Mouse (Mus musculus) heart, adult 2 months (tissue): ENCODE data around the gene Tmem39b. TPM values are rescaled to one million over a fixed set of nuclear protein-coding genes. Genes with fewer than 3 reads are reported as not detected.

ENCODE experiments used
- DNase-seq, 2 experiments: peaks; one replicate each; pipeline ENCODE4 v3.0.0; 2021
- H3K27ac ChIP-seq: fragments of 200-600 bp; 2 replicates; pipeline ENCODE4 v1.8.1; 2022
- H3K27me3 ChIP-seq: fragments of 200-500 bp; 2 replicates; pipeline ENCODE4 v1.6.1; 2012; ENCODE audit warnings: mild to moderate bottlenecking, low read length, inconsistent platforms, mixed read lengths; ENCODE audit not compliant: control insufficient read depth, insufficient read depth
- H3K36me3 ChIP-seq: fragments of 200-500 bp; 2 replicates; pipeline ENCODE4 v1.6.1; 2012; ENCODE audit warnings: low read length, inconsistent platforms; ENCODE audit not compliant: control insufficient read depth, insufficient read depth
- H3K4me1 ChIP-seq: fragments of 200-500 bp; 2 replicates; pipeline ENCODE4 v1.6.1; 2011; ENCODE audit warnings: low read length; ENCODE audit not compliant: control insufficient read depth, insufficient read depth
- H3K4me3 ChIP-seq: fragments of 200-600 bp; 2 replicates; pipeline ENCODE4 v1.8.1; 2022
- H3K79me2 ChIP-seq: fragments of 200-500 bp; replicated peaks from 2 replicates; pipeline ENCODE4 v1.6.1; 2012; ENCODE audit warnings: mild to moderate bottlenecking, inconsistent platforms, low read length, moderate library complexity, mixed read lengths; ENCODE audit not compliant: control insufficient read depth, insufficient read depth
- H3K9ac ChIP-seq: fragments of 200-500 bp; 2 replicates; pipeline ENCODE4 v1.6.1; 2012; ENCODE audit warnings: low read depth, mild to moderate bottlenecking, control low read depth, inconsistent platforms, low read length, mixed read lengths
- CTCF ChIP-seq: fragments of 200-600 bp; IDR thresholded peaks from 2 replicates; pipeline ENCODE4 v1.8.1; 2022; ENCODE audit warnings: antibody characterized with exemption, mild to moderate bottlenecking, moderate library complexity
- EP300 ChIP-seq: fragments of 200-500 bp; IDR thresholded peaks from 2 replicates; pipeline ENCODE4 v1.6.1; 2011; ENCODE audit warnings: low read depth, low read length, control low read depth; ENCODE audit not compliant: insufficient read depth
- POLR2A ChIP-seq: fragments of 200-500 bp; IDR thresholded peaks from 2 replicates; pipeline ENCODE4 v1.6.1; 2011; ENCODE audit warnings: mild to moderate bottlenecking, low read depth, low read length, control low read depth; ENCODE audit not compliant: insufficient read depth
- WGBS: fragments of 180-500 bp; shearing (Covaris S2); methylation state at CpG from one replicate; pipeline ENCODE4 v1.1.7; 2018; 5-methylcytosine and 5-hydroxymethylcytosine counted together
- intact Hi-C: fragments of 180-260 bp; cut with DNase I; formaldehyde crosslinking; loops from one replicate; pipeline ENCODE4 v1.15.1; 2025
- polyA plus RNA-seq: library from polyadenylated mRNA; depleted of rRNA; stranded (reverse); fragments of >200 nt; gene quantifications from 2 replicates; pipeline ENCODE4 v1.2.3, GENCODE M21; 2012
- total RNA-seq, 2 experiments: library from RNA; stranded (reverse); gene quantifications; 2 replicates each; pipeline ENCODE4 v1.2.3; 2021

Gene Tmem39b
- total and polyA plus RNA-seq, 3 experiments: 4.8 to 13.4 (median 5.0) TPM

DNA sequence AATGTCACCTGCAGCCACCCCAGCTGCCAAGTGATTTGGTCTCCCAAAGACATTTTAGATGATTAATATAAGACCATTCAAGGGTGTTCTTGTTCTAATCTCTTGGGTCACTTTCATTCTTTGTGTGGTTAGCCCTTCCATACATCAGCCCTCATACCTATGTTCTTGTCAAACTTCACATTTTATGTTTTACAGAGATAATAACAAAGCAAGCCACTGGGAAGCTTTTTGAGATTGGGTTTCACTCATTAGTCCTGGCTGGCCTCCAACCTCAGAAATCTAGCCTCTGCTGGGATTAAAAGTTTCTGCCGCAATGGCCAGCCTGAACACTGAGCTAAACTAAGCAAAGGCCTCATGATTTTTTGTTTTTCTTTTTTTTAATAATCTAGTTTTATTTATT is 3.6 kb upstream of the Tmem39b start:
- Histone ChIP-seq H3K4me1 (peaks cover 4% of the 10 kb centered on the region), H3K36me3 (peaks cover 1% of the 10 kb centered on the region; the same call in 1 of the 2 replicates), H3K27me3 (no peaks in the 10 kb centered on the region), H3K27ac (no peak overlapping the region), H3K79me2 (no peaks in the 10 kb centered on the region), H3K4me3 (no peak overlapping the region), H3K9ac (no peak overlapping the region)
- no peak for DNase-seq
- TF ChIP-seq CTCF (no peak), POLR2A (no peak), EP300 (no peak)
- 60% methylated on average over 1 of the region's 1 CpGs for WGBS
- intact Hi-C loops: loop anchor here (5.0 kb wide), 2 partner anchors 287 to 387 kb away; no protein-coding TSS in a partner anchor

DNA sequence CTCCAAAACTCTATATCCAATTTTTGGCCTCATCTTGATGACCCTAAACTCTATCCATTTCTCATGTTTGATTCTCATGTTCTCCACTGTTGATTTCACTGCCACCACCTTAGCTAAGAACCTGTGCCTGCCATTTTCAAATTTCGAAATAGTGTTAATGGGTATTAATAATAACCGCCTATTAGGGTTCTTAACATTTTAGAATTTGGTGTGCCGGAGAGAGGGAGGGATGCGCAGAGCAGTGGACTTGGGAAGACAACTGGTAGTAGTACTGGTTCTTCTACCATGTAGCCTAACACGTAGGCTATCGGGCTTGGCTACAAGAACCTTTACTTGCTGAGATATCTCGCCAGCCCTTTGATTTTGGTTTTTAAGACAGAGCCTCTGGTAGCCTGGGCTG is 553 bp upstream of the Tmem39b start:
- no peak for DNase-seq
- Histone ChIP-seq H3K9ac (peak overlapping the region; percentile 30), H3K4me1 (peaks cover 2% of the 10 kb centered on the region), H3K4me3 (peak overlapping the region; percentile 91), H3K79me2 (0 out of 2 replicates have a peak, but pooled peaks cover 2% of the 10 kb centered on the region), H3K27ac (peak overlapping the region; percentile 81), H3K27me3 (no peaks in the 10 kb centered on the region), H3K36me3 (peaks cover 1% of the 10 kb centered on the region; the same call in 1 of the 2 replicates)
- TF ChIP-seq EP300 (no peak), POLR2A (no peak), CTCF (no peak)
- 78% methylated on average over 7 of the region's 7 CpGs for WGBS
- intact Hi-C loops: loop anchor here (2.0 kb wide), 1 partner anchor 46 kb away; the partner anchor contains the start of gene Khdrbs1

DNA sequence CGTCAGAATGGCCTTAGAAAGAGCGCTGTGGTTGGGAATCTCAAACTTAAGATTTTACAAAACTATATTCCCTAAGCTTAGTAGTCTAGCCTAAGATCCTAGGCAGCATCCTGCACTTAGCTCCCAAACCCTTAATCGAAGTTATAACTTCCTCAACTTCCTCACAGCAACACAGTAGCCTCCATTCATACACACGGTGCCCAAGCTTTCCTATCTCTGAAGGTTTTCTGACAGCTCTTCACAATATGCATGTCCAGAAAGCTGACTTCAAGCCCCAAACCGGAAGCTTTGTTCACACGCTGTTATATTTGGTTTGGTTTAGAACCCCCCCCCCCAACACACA is 852 bp downstream of the Tmem39b start:
- no peak for DNase-seq
- Histone ChIP-seq H3K4me1 (no peaks in the 10 kb centered on the region), H3K79me2 (0 out of 2 replicates have a peak, but pooled peaks cover 2% of the 10 kb centered on the region), H3K36me3 (peaks cover 1% of the 10 kb centered on the region; the same call in 1 of the 2 replicates), H3K27me3 (no peaks in the 10 kb centered on the region), H3K4me3 (peak overlapping the region; percentile 91), H3K9ac (peak overlapping the region; percentile 93; the same call in 1 of the 2 replicates), H3K27ac (no peak overlapping the region)
- intact Hi-C loops: loop anchor here (1.0 to 2.0 kb wide), 2 partner anchors 23 to 47 kb away; partner anchors contain the start of genes Khdrbs1 and Kpna6
- TF ChIP-seq POLR2A (no peak), CTCF (no peak), EP300 (no peak)
- WGBS: 16% methylated on average over 6 of the region's 6 CpGs

DNA sequence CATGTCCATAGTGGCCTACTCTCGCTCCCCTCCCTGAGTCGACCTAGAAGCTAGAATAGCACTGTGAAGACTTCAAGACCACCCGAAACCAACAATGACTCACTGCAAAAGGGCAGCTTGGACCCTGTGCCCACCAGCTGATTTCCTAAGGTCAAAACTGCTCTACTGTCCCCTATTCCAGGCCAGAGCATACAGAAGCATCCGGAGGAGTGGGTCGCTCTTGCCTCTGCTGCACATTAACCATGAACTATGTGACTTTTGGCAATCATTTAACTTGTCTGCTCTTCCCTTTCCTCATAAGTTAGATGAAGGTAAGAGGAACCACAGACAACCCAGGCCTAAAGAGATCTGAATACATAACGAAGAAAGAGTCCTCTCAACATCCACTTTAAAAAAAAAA is 12.1 kb downstream of the Tmem39b start:
- TF ChIP-seq POLR2A (no peak), CTCF (no peak), EP300 (no peak)
- H3K4me1 ChIP-seq: no peaks in the 10 kb centered on the region
- intact Hi-C loops: no loop called here
- H3K79me2 ChIP-seq: no peaks in the 10 kb centered on the region
- WGBS: 95% methylated on average over 6 of the region's 6 CpGs
- no peaks in the 10 kb centered on the region for H3K27me3 ChIP-seq
- H3K4me3 ChIP-seq: no peak overlapping the region
- no peak overlapping the region for H3K27ac ChIP-seq
- no peaks in the 10 kb centered on the region for H3K36me3 ChIP-seq
- no peak for DNase-seq
- no peak overlapping the region for H3K9ac ChIP-seq

DNA sequence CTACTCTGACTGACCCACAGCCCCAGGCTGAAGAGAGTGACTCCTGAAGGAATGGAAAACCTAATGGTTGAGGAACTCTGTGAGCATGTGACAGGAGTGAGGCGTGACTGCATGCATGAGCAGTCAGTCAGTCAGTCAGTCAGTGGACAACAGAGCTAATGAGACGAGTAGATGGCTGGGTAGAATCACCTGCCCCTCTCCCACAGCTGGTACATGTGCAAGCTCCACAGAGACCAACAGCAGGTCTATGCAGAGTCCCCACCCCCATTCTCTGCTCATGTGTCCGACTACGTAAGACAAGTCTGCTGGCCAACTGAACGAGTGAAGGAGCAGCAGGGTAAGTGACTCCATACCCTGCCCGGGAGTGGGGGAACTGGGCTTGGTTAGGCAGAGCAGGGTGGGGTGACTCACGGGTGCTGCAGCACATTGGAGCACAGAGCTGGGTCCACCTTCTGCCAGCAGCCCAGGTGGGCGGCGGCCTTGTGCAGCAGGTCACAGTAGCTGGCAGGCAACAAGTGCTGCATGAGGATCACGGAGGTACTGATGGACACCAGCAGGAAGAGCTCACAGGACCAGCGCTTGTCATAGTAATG is 12.6 kb downstream of the Tmem39b start:
- Histone ChIP-seq H3K27ac (no peak overlapping the region), H3K4me1 (no peaks in the 10 kb centered on the region), H3K36me3 (no peaks in the 10 kb centered on the region), H3K4me3 (no peak overlapping the region), H3K9ac (no peak overlapping the region), H3K27me3 (no peaks in the 10 kb centered on the region), H3K79me2 (no peaks in the 10 kb centered on the region)
- TF ChIP-seq EP300: no peak
- TF ChIP-seq POLR2A: no peak
- no peak for TF ChIP-seq CTCF
- WGBS: 89% methylated on average over 11 of the region's 11 CpGs
- intact Hi-C loops: no loop called here
- DNase-seq: no peak

DNA sequence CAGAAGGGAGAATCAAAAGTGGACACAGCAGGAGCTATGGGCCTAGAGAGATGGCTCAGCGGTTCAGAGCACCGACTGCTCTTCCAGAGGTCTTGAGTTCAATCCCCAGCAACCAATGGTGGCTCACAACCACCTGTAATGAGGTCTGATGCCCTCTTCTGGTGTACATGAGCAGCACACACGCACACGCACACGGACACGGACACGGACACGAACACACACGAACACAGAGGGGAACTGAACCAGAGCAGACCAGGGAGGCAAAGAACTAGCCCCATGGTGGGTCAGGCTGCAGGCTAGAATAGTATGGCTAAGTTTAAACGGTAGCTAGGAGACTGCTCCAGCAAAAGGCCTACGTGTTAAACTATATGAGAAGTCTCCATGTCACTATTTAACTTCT is 14.8 kb downstream of the Tmem39b start:
- H3K36me3 ChIP-seq: no peaks in the 10 kb centered on the region
- H3K27me3 ChIP-seq: no peaks in the 10 kb centered on the region
- intact Hi-C loops: no loop called here
- no peak overlapping the region for H3K9ac ChIP-seq
- no peaks in the 10 kb centered on the region for H3K4me1 ChIP-seq
- TF ChIP-seq CTCF: no peak
- TF ChIP-seq EP300: no peak
- no peak for TF ChIP-seq POLR2A
- WGBS: 96% methylated on average over 11 of the region's 11 CpGs
- no peaks in the 10 kb centered on the region for H3K79me2 ChIP-seq
- no peak for DNase-seq
- no peak overlapping the region for H3K4me3 ChIP-seq
- H3K27ac ChIP-seq: no peak overlapping the region
